Mouse (Mus musculus): ENCODE measurements around the gene Map3k20. TPM values are rescaled to one million over a fixed set of nuclear protein-coding genes. Genes with fewer than 3 reads are reported as not detected.

Gene Map3k20
- polyA plus RNA-seq, 1 experiment from 2014 or later = 14.0 TPM

DNA sequence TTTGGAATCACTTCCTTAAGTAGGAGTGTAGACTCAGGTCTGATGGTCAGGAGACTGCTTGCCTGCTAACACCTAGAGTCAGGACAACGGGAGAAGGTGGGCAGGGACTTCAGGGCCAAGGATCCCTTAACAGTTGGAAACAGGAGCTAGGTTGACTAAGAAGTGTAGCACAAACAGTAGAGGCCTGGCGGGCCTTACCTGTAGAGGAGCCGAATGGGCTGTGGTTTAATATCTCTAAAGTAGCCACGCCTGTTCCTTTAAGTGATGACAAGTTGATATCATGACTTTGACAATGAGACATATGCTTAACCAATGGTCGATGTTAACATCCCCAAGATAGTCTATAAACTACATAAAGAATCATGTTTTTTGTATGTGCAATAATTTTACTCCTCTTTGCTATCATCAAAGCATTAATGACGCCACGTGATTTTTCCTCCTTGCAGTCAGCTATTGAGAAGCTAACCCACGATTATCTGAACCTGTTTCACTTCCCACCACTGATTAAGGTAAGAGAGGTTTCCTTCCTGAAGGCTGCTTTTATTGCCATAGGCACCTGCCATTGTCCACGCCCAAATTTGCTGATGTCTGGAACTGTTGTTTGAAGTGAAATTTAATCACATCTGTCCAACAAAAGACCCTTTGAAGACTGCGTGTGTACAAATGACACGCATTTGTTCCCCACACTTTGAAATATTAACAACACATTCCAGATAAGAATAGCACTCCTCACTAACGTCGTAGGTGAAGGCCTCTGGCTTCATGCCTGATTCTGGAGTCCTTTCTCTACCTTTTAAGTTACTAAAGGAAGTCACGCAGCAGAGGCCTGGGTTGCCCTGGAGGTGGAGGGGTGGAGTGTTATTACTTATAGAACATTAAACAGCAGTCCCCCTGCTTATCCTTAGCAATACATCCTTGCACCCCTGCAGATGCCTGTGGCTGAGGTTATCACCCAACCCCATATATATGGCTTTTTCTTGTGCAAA, 131.0 kb downstream of the Map3k20 start:
- H3K9me3 ChIP-seq (ENCODE audit: low read length) = no peaks in the 10 kb centered on the region
- no peak overlapping the region for H3K27ac ChIP-seq (ENCODE audit: low read length)
- no peak overlapping the region for H3K9ac ChIP-seq (replicated peaks; ENCODE audit: low read length)
- no peak for ATAC-seq (ENCODE audit: low FRiP score, low TSS enrichment)
- H3K4me2 ChIP-seq (replicated peaks; ENCODE audit: low read depth, low read length) = no peak overlapping the region
- no peaks in the 10 kb centered on the region for H3K4me1 ChIP-seq (ENCODE audit: insufficient read depth, low read length)
- no peak overlapping the region for H3K4me3 ChIP-seq (ENCODE audit: low read length)
- 0 out of 2 replicates have a peak, but pooled peaks cover 8% of the 10 kb centered on the region for H3K36me3 ChIP-seq (ENCODE audit: insufficient read depth, low read length)
- H3K27me3 ChIP-seq (ENCODE audit: insufficient read depth, low read length) = no peaks in the 10 kb centered on the region
- 66% methylated on average over 14 of the region's 14 CpGs for WGBS

DNA sequence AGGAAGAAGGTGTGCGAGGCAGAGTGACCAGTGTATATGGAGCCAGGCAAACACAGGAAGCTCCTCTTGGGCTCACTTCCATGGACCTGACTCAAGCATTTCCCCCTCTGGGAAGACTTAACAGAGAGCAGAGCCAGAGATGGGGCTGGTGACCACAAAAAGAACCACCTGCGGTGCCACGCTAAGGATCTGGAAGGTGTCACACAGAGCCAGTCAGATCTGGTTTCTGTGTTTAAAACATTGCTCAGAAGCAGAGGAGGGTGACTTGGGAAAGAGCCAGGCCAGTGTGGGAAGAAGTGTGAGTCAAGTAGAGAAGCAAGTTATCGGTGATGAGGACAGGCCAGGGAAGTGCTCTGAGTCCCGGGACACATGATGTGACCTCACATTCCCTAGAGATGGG, 135.1 kb downstream of the Map3k20 start:
- H3K9ac ChIP-seq (replicated peaks; ENCODE audit: low read length) = no peak overlapping the region
- H3K9me3 ChIP-seq (ENCODE audit: low read length) = no peaks in the 10 kb centered on the region
- no peaks in the 10 kb centered on the region for H3K27me3 ChIP-seq (ENCODE audit: insufficient read depth, low read length)
- no peak overlapping the region for H3K4me2 ChIP-seq (replicated peaks; ENCODE audit: low read depth, low read length)
- WGBS = 88% methylated on average over 5 of the region's 5 CpGs
- no peaks in the 10 kb centered on the region for H3K4me1 ChIP-seq (ENCODE audit: insufficient read depth, low read length)
- no peak for ATAC-seq (ENCODE audit: low FRiP score, low TSS enrichment)
- no peak overlapping the region for H3K4me3 ChIP-seq (ENCODE audit: low read length)
- H3K36me3 ChIP-seq (ENCODE audit: insufficient read depth, low read length) = 0 out of 2 replicates have a peak, but pooled peaks cover 5% of the 10 kb centered on the region
- H3K27ac ChIP-seq (ENCODE audit: low read length) = no peak overlapping the region

DNA sequence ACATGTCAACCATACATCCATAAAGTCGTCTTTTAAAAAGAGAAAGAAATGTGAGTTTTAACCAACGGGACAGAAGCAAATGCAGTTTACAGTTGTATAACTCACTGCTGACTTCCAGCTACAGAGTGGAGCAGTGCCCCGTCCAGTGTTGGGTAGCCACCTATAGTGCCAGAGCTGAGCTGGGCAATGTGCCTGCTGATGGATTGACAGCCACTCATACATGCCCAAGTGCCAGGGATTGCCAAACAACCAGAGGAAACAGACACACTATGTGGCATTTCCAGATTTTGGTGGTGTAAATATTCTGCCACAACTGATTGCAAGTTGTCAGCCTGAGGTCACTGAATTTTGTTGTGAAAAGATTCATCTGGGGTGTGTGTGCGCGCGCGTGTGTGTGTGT, 139.2 kb downstream of the Map3k20 start:
- Histone ChIP-seq H3K36me3 (ENCODE audit: insufficient read depth, low read length) (no peaks in the 10 kb centered on the region), H3K27ac (ENCODE audit: low read length) (no peak overlapping the region), H3K4me3 (ENCODE audit: low read length) (no peak overlapping the region), H3K9me3 (ENCODE audit: low read length) (no peaks in the 10 kb centered on the region), H3K27me3 (ENCODE audit: insufficient read depth, low read length) (no peaks in the 10 kb centered on the region), H3K4me1 (ENCODE audit: insufficient read depth, low read length) (peaks cover 3% of the 10 kb centered on the region; the same call in 1 of the 2 replicates), H3K9ac (replicated peaks; ENCODE audit: low read length) (no peak overlapping the region), H3K4me2 (replicated peaks; ENCODE audit: low read depth, low read length) (no peak overlapping the region)
- no peak for ATAC-seq (ENCODE audit: low FRiP score, low TSS enrichment)
- 75% methylated on average over 7 of the region's 7 CpGs for WGBS

DNA sequence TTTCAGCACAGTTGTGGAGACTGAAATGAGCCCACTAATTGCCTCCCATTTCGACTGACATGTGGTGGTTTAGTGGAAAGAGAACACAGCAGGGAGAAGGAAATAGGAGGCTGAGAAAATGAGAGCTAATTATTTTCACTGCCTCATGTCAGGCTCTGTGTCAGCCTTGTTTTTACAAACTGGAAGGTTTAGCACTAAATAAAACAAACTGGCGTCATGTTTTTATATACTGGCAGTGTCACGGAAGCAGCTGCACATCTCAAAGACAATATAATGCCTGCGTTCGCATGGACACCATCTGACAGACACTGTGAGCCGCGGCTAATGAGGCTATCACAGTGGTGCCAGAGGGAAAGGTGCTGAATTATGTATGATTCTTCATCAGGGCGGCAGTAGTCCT, 141.3 kb downstream of the Map3k20 start:
- H3K9me3 ChIP-seq (ENCODE audit: low read length) = no peaks in the 10 kb centered on the region
- ATAC-seq (ENCODE audit: low FRiP score, low TSS enrichment) = no peak
- H3K9ac ChIP-seq (replicated peaks; ENCODE audit: low read length) = no peak overlapping the region
- H3K4me2 ChIP-seq (replicated peaks; ENCODE audit: low read depth, low read length) = no peak overlapping the region
- H3K36me3 ChIP-seq (ENCODE audit: insufficient read depth, low read length) = no peaks in the 10 kb centered on the region
- no peak overlapping the region for H3K27ac ChIP-seq (ENCODE audit: low read length)
- no peaks in the 10 kb centered on the region for H3K27me3 ChIP-seq (ENCODE audit: insufficient read depth, low read length)
- no peak overlapping the region for H3K4me3 ChIP-seq (ENCODE audit: low read length)
- peaks cover 3% of the 10 kb centered on the region; the same call in 1 of the 2 replicates for H3K4me1 ChIP-seq (ENCODE audit: insufficient read depth, low read length)
- WGBS = 26% methylated on average over 8 of the region's 8 CpGs

DNA sequence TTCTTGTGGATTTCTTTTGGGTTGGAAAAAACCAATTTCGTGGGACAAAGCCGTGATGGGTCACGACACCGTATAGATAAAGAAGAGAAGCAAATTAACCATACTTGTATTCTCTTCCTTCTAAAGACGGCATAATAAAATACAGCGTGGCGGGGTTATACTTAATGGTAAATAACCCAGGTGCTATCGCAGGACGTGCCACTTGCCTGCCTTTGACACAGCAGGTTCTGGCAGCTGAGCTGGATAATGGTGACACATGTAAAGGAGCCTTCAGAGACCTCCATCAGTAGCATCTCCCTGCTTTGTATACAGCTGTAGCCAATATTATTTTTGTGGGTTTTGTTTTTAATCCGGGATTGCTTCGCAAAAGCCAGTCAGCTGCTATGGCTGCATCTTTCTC, 141.9 kb downstream of the Map3k20 start:
- Histone ChIP-seq H3K4me3 (ENCODE audit: low read length) (no peak overlapping the region), H3K27me3 (ENCODE audit: insufficient read depth, low read length) (no peaks in the 10 kb centered on the region), H3K9ac (replicated peaks; ENCODE audit: low read length) (no peak overlapping the region), H3K4me2 (replicated peaks; ENCODE audit: low read depth, low read length) (no peak overlapping the region), H3K4me1 (ENCODE audit: insufficient read depth, low read length) (peaks cover 3% of the 10 kb centered on the region; the same call in 1 of the 2 replicates), H3K9me3 (ENCODE audit: low read length) (no peaks in the 10 kb centered on the region), H3K36me3 (ENCODE audit: insufficient read depth, low read length) (no peaks in the 10 kb centered on the region), H3K27ac (ENCODE audit: low read length) (no peak overlapping the region)
- 66% methylated on average over 11 of the region's 11 CpGs for WGBS
- ATAC-seq (ENCODE audit: low FRiP score, low TSS enrichment) = no peak

DNA sequence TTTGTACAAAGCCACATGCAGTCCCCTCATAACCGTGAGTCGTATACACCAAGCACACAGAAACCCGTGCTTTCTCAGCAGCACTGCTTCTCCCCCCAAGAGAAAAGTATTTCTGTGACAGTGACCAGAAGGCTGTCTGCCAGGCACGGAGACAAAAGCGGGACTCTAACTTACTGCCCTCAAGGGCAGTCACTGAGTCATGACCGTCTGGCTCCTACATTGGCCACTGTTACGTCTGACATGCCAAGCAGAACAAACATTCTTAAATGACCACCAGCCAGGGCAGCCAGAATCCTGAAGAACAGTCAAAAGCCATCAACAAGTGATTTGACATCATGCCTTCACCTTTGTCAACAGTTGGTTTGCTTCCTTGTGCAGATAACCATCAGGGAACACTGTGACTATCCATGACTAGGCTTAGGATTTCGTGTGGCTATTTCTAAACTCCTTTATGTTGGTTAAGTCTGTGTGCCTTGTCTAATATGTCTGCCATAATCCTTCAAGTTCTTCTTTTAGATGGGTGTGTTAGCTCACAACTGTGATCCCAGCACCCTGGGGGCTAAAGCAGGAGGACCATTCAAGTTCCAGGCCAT, 153.6 kb downstream of the Map3k20 start:
- H3K9ac ChIP-seq (replicated peaks; ENCODE audit: low read length) = no peak overlapping the region
- no peaks in the 10 kb centered on the region for H3K27me3 ChIP-seq (ENCODE audit: insufficient read depth, low read length)
- H3K4me3 ChIP-seq (ENCODE audit: low read length) = no peak overlapping the region
- no peaks in the 10 kb centered on the region for H3K9me3 ChIP-seq (ENCODE audit: low read length)
- no peak overlapping the region for H3K4me2 ChIP-seq (replicated peaks; ENCODE audit: low read depth, low read length)
- H3K27ac ChIP-seq (ENCODE audit: low read length) = no peak overlapping the region
- WGBS = 44% methylated on average over 8 of the region's 8 CpGs
- peaks cover 12% of the 10 kb centered on the region; the same call in 1 of the 2 replicates for H3K36me3 ChIP-seq (ENCODE audit: insufficient read depth, low read length)
- 0 out of 2 replicates have a peak, but pooled peaks have one; percentile 67 for ATAC-seq (ENCODE audit: low FRiP score, low TSS enrichment)
- H3K4me1 ChIP-seq (ENCODE audit: insufficient read depth, low read length) = peaks cover 6% of the 10 kb centered on the region

DNA sequence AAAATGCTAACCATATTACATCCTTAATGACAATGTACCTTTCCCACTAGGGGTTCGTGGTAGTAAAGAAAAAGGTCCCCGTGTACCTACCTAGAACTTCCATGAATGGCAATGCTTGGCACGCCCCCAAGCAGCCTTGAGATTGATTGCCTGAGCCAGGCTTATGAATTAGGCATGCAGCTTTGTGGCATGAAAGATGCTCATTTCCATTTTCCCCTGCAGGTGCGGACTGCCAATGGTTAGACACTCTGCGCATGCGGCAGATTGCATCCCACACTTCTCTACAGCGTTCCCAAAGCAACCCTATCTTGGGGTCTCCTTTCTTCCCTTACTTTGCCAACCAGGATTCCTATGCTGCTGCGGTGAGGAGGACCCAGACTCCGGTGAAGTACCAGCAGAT, 155.6 kb downstream of the Map3k20 start:
- H3K27me3 ChIP-seq (ENCODE audit: insufficient read depth, low read length) = no peaks in the 10 kb centered on the region
- no peak overlapping the region for H3K4me3 ChIP-seq (ENCODE audit: low read length)
- no peak overlapping the region for H3K27ac ChIP-seq (ENCODE audit: low read length)
- H3K9me3 ChIP-seq (ENCODE audit: low read length) = no peaks in the 10 kb centered on the region
- no peak overlapping the region for H3K9ac ChIP-seq (replicated peaks; ENCODE audit: low read length)
- WGBS = 92% methylated on average over 9 of the region's 9 CpGs
- ATAC-seq (ENCODE audit: low FRiP score, low TSS enrichment) = no peak
- peaks cover 5% of the 10 kb centered on the region; the same call in 1 of the 2 replicates for H3K36me3 ChIP-seq (ENCODE audit: insufficient read depth, low read length)
- no peak overlapping the region for H3K4me2 ChIP-seq (replicated peaks; ENCODE audit: low read depth, low read length)
- H3K4me1 ChIP-seq (ENCODE audit: insufficient read depth, low read length) = peaks cover 6% of the 10 kb centered on the region

DNA sequence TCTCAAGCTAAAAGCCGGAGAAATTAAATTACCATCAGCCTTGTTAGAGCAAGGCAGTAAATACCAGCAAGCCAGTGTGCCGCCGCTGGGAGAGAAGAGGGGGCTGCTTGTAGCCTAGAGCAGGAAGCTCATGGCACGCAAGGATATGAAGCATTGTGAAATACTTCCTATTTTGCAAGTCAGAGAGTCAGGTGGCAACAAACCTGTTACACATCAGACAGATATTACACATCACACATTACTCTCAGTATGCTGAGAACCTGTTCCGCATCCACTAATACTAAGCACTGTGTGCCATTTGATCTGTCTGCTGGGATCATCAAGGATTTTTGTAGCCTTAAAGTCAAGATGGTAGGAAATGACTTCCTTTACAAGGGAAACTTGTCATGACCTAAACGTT, 157.4 kb downstream of the Map3k20 start:
- H3K9ac ChIP-seq (replicated peaks; ENCODE audit: low read length) = no peak overlapping the region
- no peaks in the 10 kb centered on the region for H3K27me3 ChIP-seq (ENCODE audit: insufficient read depth, low read length)
- WGBS = 81% methylated on average over 6 of the region's 6 CpGs
- no peaks in the 10 kb centered on the region for H3K9me3 ChIP-seq (ENCODE audit: low read length)
- no peak overlapping the region for H3K4me3 ChIP-seq (ENCODE audit: low read length)
- no peak overlapping the region for H3K4me2 ChIP-seq (replicated peaks; ENCODE audit: low read depth, low read length)
- peaks cover 6% of the 10 kb centered on the region for H3K4me1 ChIP-seq (ENCODE audit: insufficient read depth, low read length)
- ATAC-seq (ENCODE audit: low FRiP score, low TSS enrichment) = no peak
- peaks cover 5% of the 10 kb centered on the region; the same call in 1 of the 2 replicates for H3K36me3 ChIP-seq (ENCODE audit: insufficient read depth, low read length)
- H3K27ac ChIP-seq (ENCODE audit: low read length) = no peak overlapping the region

DNA sequence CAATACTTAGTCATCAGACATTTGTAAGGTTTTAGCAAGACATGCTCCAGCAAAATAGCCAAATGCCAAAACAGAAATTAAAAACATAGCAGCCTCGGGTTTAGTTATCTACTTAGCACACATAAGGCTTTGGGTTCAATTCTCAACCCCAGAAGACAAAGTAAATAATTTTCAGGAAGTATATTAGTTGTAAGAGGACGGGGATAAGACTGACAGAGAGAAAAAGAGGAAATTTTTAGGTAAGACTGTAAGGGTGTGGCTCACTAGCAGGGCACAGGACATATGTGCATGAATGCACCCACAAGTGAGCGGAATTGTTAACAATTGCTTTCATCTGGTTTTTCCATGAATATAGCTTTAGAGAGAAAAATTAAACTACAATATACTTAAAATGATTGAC, 158.5 kb downstream of the Map3k20 start:
- H3K36me3 ChIP-seq (ENCODE audit: insufficient read depth, low read length) = peaks cover 5% of the 10 kb centered on the region; the same call in 1 of the 2 replicates
- WGBS = 85% methylated on average over 3 of the region's 3 CpGs
- H3K9ac ChIP-seq (replicated peaks; ENCODE audit: low read length) = no peak overlapping the region
- no peaks in the 10 kb centered on the region for H3K27me3 ChIP-seq (ENCODE audit: insufficient read depth, low read length)
- H3K4me3 ChIP-seq (ENCODE audit: low read length) = no peak overlapping the region
- no peak overlapping the region for H3K4me2 ChIP-seq (replicated peaks; ENCODE audit: low read depth, low read length)
- peaks cover 1% of the 10 kb centered on the region for H3K4me1 ChIP-seq (ENCODE audit: insufficient read depth, low read length)
- no peak overlapping the region for H3K27ac ChIP-seq (ENCODE audit: low read length)
- H3K9me3 ChIP-seq (ENCODE audit: low read length) = no peaks in the 10 kb centered on the region
- ATAC-seq (ENCODE audit: low FRiP score, low TSS enrichment) = no peak

DNA sequence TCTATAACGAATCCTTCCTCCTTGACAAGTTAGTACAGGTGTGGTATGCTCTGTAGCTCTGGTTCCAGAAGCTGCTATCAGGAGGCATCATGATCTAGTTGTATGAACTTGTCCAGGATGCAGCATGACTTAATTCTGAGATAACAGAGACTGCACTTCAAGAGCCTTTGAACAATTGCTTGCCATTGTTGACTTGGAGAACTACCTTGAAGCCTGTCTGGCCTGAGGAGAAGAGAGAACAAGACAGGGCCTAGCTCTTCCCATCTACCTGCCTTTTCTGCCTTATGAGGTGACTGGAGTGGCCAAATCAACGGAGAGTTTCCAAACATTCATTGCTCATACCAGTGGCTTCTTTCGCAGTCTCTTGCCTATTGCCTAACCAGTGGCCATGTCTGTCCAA, 160.7 kb downstream of the Map3k20 start:
- Histone ChIP-seq H3K9me3 (ENCODE audit: low read length) (no peaks in the 10 kb centered on the region), H3K4me3 (ENCODE audit: low read length) (no peak overlapping the region), H3K27me3 (ENCODE audit: insufficient read depth, low read length) (no peaks in the 10 kb centered on the region), H3K36me3 (ENCODE audit: insufficient read depth, low read length) (peaks cover 5% of the 10 kb centered on the region; the same call in 1 of the 2 replicates), H3K27ac (ENCODE audit: low read length) (no peak overlapping the region), H3K4me2 (replicated peaks; ENCODE audit: low read depth, low read length) (no peak overlapping the region), H3K4me1 (ENCODE audit: insufficient read depth, low read length) (no peaks in the 10 kb centered on the region), H3K9ac (replicated peaks; ENCODE audit: low read length) (no peak overlapping the region)
- ATAC-seq (ENCODE audit: low FRiP score, low TSS enrichment) = no peak
- WGBS = 88% methylated on average over 3 of the region's 3 CpGs

All from kidney, embryonic 16.5 days (tissue).